Mouse (Mus musculus): ENCODE data around the gene Cyb561a3. TPM values are rescaled to one million over a fixed set of nuclear protein-coding genes. Genes with fewer than 3 reads are reported as not detected.
A peak's percentile ranks its signal among the peaks of the same experiment; 100 is the strongest.

The Cyb561a3 gene
- polyA plus RNA-seq, 1 experiment, result 31.6 TPM

DNA sequence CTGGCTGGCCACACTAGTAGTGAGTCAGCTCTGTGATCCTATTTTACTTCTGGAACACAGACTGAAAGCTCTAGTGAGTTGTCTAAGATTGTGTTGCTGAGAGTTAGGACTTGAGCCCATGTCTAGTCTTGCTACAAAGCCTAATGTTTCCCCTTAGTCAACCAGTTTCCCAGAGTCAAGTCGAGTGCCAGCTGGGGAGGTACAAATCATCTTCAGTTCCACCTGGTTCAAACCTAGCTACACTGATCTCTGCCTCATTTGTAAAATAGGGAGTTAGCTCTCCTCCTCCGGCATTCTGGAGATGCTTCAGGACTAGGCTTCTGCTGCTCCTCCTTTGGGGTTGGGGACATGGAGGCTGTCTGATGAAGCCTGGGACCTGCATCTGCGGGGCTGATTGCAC is 27.6 kb downstream of the Cyb561a3 start:
- TF ChIP-seq POLR2A (IDR thresholded peaks at IDR 0.05; ENCODE audit: low read depth, low read length) (no peak), CTCF (IDR thresholded peaks at IDR 0.05; ENCODE audit: extremely low read depth, insufficient read length, insufficient replicate concordance, low read depth, low read length) (no peak)

GRCm38 (mm10) chr19:10605293-10605900 is 28.4 kb downstream of the Cyb561a3 start, which contains the start of the genes Ddb1 and Tkfc:
TSS of gene Ddb1 (plus strand) at chr19:10605327.
TSS of gene Tkfc (minus strand) at chr19:10605654.
- Histone ChIP-seq H3K4me3 (ENCODE audit: low read depth, low read length) (peak within 1 kb of the TSS; percentile 90), H3K36me3 (ENCODE audit: control insufficient read depth, insufficient read depth, low read length) (peaks cover 33% of the 10 kb centered on the region), H3K4me1 (ENCODE audit: control insufficient read depth, insufficient read depth, insufficient read length, low read length) (peaks cover 10% of the 10 kb centered on the region), H3K27ac (ENCODE audit: insufficient read depth, low read depth, low read length) (peak within 1 kb of the TSS; percentile 98), H3K27me3 (ENCODE audit: control insufficient read depth, insufficient read depth, low read length) (no peaks in the 10 kb centered on the region)
- under 1% methylated on average over 49 of the region's 49 CpGs for WGBS
- TF ChIP-seq POLR2A (IDR thresholded peaks at IDR 0.05; ENCODE audit: low read depth, low read length) (peak; percentile 97), CTCF (IDR thresholded peaks at IDR 0.05; ENCODE audit: extremely low read depth, insufficient read length, insufficient replicate concordance, low read depth, low read length) (peak; percentile 52; the same call in 1 of the 2 replicates)

More for the DNA sequence above, 27.6 kb downstream of the Cyb561a3 start:
- peaks cover 35% of the 10 kb centered on the region for H3K36me3 ChIP-seq (ENCODE audit: control insufficient read depth, insufficient read depth, low read length)
- no peaks in the 10 kb centered on the region for H3K27me3 ChIP-seq (ENCODE audit: control insufficient read depth, insufficient read depth, low read length)
- H3K27ac ChIP-seq (ENCODE audit: insufficient read depth, low read depth, low read length), result peak overlapping the region; percentile 98
- 15% methylated on average over 3 of the region's 3 CpGs for WGBS
- H3K4me1 ChIP-seq (ENCODE audit: control insufficient read depth, insufficient read depth, insufficient read length, low read length), result peaks cover 10% of the 10 kb centered on the region
- H3K4me3 ChIP-seq (ENCODE audit: low read depth, low read length), result peak overlapping the region; percentile 90

DNA sequence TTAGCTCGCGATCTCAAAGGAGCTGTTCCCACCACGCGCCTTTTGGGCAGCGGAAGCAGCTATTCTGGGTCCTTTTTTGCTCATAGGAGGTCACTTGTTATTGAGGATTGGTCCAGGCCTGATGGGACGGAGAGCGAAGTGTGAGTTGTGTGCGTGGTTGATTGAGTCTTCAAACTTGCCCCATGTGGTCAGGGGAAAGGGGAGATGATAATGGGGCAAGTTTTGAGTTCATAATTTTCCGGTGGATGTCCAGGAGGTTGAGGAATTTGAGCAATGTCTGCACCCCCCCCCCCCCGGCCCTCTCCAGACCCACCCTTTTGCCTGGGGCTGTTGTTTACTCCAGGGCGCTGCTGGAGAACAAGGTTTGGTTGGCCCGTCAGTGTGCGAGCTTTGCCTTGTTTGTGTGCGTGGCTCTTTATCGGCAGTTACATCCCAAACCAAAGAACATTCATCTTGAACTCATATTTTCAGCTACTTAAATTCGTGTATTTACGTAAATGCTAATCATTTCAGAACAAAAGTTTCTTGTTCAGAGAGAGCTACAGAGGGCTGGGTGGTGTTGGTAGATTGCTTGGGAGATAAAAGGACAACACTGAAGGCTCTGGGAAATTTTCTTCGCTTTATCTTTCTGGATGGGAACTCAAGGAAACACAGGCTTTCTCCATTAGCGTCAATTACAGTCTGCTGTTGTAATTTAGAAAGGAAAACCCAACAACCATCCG is 29.1 kb downstream of the Cyb561a3 start:
- Histone ChIP-seq H3K27ac (ENCODE audit: insufficient read depth, low read depth, low read length) (peak overlapping the region; percentile 73), H3K4me3 (ENCODE audit: low read depth, low read length) (peak overlapping the region; percentile 90), H3K27me3 (ENCODE audit: control insufficient read depth, insufficient read depth, low read length) (no peaks in the 10 kb centered on the region), H3K36me3 (ENCODE audit: control insufficient read depth, insufficient read depth, low read length) (peaks cover 35% of the 10 kb centered on the region), H3K4me1 (ENCODE audit: control insufficient read depth, insufficient read depth, insufficient read length, low read length) (peaks cover 10% of the 10 kb centered on the region)
- TF ChIP-seq CTCF (IDR thresholded peaks at IDR 0.05; ENCODE audit: extremely low read depth, insufficient read length, insufficient replicate concordance, low read depth, low read length) (no peak), POLR2A (IDR thresholded peaks at IDR 0.05; ENCODE audit: low read depth, low read length) (no peak)
- 3% methylated on average over 20 of the region's 20 CpGs for WGBS

GRCm38 (mm10) chr19:10608573-10609240 is 31.7 kb downstream of the Cyb561a3 start:
- Histone ChIP-seq H3K27me3 (ENCODE audit: control insufficient read depth, insufficient read depth, low read length) (no peaks in the 10 kb centered on the region), H3K36me3 (ENCODE audit: control insufficient read depth, insufficient read depth, low read length) (peaks cover 55% of the 10 kb centered on the region), H3K4me3 (ENCODE audit: low read depth, low read length) (no peak overlapping the region), H3K4me1 (ENCODE audit: control insufficient read depth, insufficient read depth, insufficient read length, low read length) (peaks cover 7% of the 10 kb centered on the region; the same call in 1 of the 2 replicates), H3K27ac (ENCODE audit: insufficient read depth, low read depth, low read length) (no peak overlapping the region)
- TF ChIP-seq POLR2A (IDR thresholded peaks at IDR 0.05; ENCODE audit: low read depth, low read length) (no peak), CTCF (IDR thresholded peaks at IDR 0.05; ENCODE audit: extremely low read depth, insufficient read length, insufficient replicate concordance, low read depth, low read length) (no peak)
- WGBS, result 82% methylated on average over 5 of the region's 5 CpGs

- peak; percentile 28; the same call in 1 of the 2 replicates for TF ChIP-seq CTCF (IDR thresholded peaks at IDR 0.05; ENCODE audit: extremely low read depth, insufficient read length, insufficient replicate concordance, low read depth, low read length)
- no peak for TF ChIP-seq POLR2A (IDR thresholded peaks at IDR 0.05; ENCODE audit: low read depth, low read length)
- peak within 1 kb of the TSS; percentile 62 for H3K27ac ChIP-seq (ENCODE audit: insufficient read depth, low read depth, low read length)
- no peaks in the 10 kb centered on the region for H3K27me3 ChIP-seq (ENCODE audit: control insufficient read depth, insufficient read depth, low read length)
- H3K4me3 ChIP-seq (ENCODE audit: low read depth, low read length), result peak within 1 kb of the TSS; percentile 70
- H3K4me1 ChIP-seq (ENCODE audit: control insufficient read depth, insufficient read depth, insufficient read length, low read length), result peaks cover 20% of the 10 kb centered on the region
- H3K36me3 ChIP-seq (ENCODE audit: control insufficient read depth, insufficient read depth, low read length), result peaks cover 5% of the 10 kb centered on the region
- WGBS, result 2% methylated on average over 32 of the region's 32 CpGs
Measured at GRCm38 (mm10) chr19:10634106-10634871, 57.3 kb downstream of the Cyb561a3 start, which contains the start of gene Vwce. TSS of gene Vwce (plus strand) at chr19:10634213.

- H3K36me3 ChIP-seq (ENCODE audit: control insufficient read depth, insufficient read depth, low read length), result 0 out of 2 replicates have a peak, but pooled peaks cover 1% of the 10 kb centered on the region
- H3K4me3 ChIP-seq (ENCODE audit: low read depth, low read length), result peak overlapping the region; percentile 70
- H3K27ac ChIP-seq (ENCODE audit: insufficient read depth, low read depth, low read length), result peak overlapping the region; percentile 62
- TF ChIP-seq CTCF (IDR thresholded peaks at IDR 0.05; ENCODE audit: extremely low read depth, insufficient read length, insufficient replicate concordance, low read depth, low read length) (no peak; the same call in 1 of the 2 replicates), POLR2A (IDR thresholded peaks at IDR 0.05; ENCODE audit: low read depth, low read length) (peak; percentile 16; the same call in 1 of the 2 replicates)
- peaks cover 20% of the 10 kb centered on the region for H3K4me1 ChIP-seq (ENCODE audit: control insufficient read depth, insufficient read depth, insufficient read length, low read length)
- WGBS, result 4% methylated on average over 21 of the region's 21 CpGs
- no peaks in the 10 kb centered on the region for H3K27me3 ChIP-seq (ENCODE audit: control insufficient read depth, insufficient read depth, low read length)
Measured at GRCm38 (mm10) chr19:10634872-10635318, 57.9 kb downstream of the Cyb561a3 start.

Data from small intestine, adult 2 months (tissue).